Mouse (Mus musculus) embryonic facial prominence, embryonic 13.5 days (tissue): ENCODE measurements around the gene Gm20479. TPM values are rescaled to one million over a fixed set of nuclear protein-coding genes. Genes with fewer than 3 reads are reported as not detected.

ENCODE experiments used
- ATAC-seq: fragments of 200-750 bp; cut with Nextera tagmentation; 2 replicates; pipeline ENCODE4 v1.8.0; 2017; ENCODE audit warnings: low read depth; ENCODE audit not compliant: insufficient number of reproducible peaks, insufficient read depth, low FRiP score, low TSS enrichment
- H3K27ac ChIP-seq: fragments of 300-500 bp; sonication (generic); 2 replicates; pipeline ENCODE4 v1.5.1; 2015; ENCODE audit warnings: moderate library complexity, mild to moderate bottlenecking, inconsistent platforms
- H3K27me3 ChIP-seq: fragments of 300-500 bp; sonication (generic); 2 replicates; pipeline ENCODE4 v1.6.1; 2015; ENCODE audit warnings: mild to moderate bottlenecking, inconsistent platforms
- H3K36me3 ChIP-seq: fragments of 300-500 bp; sonication (generic); 2 replicates; pipeline ENCODE4 v1.6.1; 2015; ENCODE audit warnings: mild to moderate bottlenecking, inconsistent platforms
- H3K4me1 ChIP-seq: fragments of 300-500 bp; sonication (generic); 2 replicates; pipeline ENCODE4 v1.6.1; 2015; ENCODE audit warnings: inconsistent platforms
- H3K4me2 ChIP-seq: fragments of 300-500 bp; sonication (generic); 2 replicates; pipeline ENCODE4 v1.6.1; 2015; ENCODE audit warnings: moderate library complexity, mild to moderate bottlenecking, inconsistent platforms
- H3K4me3 ChIP-seq: fragments of 300-500 bp; sonication (generic); 2 replicates; pipeline ENCODE4 v1.5.1; 2015; ENCODE audit warnings: mild to moderate bottlenecking, inconsistent platforms
- H3K9ac ChIP-seq: fragments of 300-500 bp; sonication (generic); 2 replicates; pipeline ENCODE4 v1.6.1; 2015; ENCODE audit warnings: mild to moderate bottlenecking, inconsistent platforms
- H3K9me3 ChIP-seq: fragments of 300-500 bp; sonication (generic); 2 replicates; pipeline ENCODE4 v1.6.1; 2016; ENCODE audit warnings: inconsistent platforms
- WGBS: fragments of 180-500 bp; shearing (Covaris S2); methylation state at CpG from one replicate; pipeline ENCODE4 v1.1.7; 2015; ENCODE audit warnings: mixed read lengths; 5-methylcytosine and 5-hydroxymethylcytosine counted together
- polyA plus RNA-seq: library from polyadenylated mRNA; unstranded; fragments of >200 nt; fragmentation: Nextera tagmentation; extraction: Ambion mirVana; gene quantifications from 2 replicates; pipeline ENCODE4 v1.2.1, GENCODE M21; 2015

Gene Gm20479
- polyA plus RNA-seq, 1 experiment from 2014 or later = not detected

GRCm38 (mm10) chr7:27384731-27385130 is 27.5 kb upstream of the Gm20479 start:
- no peak overlapping the region for H3K9ac ChIP-seq
- H3K27me3 ChIP-seq = no peaks in the 10 kb centered on the region; the same call in 1 of the 2 replicates
- H3K27ac ChIP-seq = no peak overlapping the region
- no peaks in the 10 kb centered on the region for H3K9me3 ChIP-seq
- H3K4me2 ChIP-seq = no peak overlapping the region
- WGBS = 26% methylated on average over 4 of the region's 4 CpGs
- H3K4me1 ChIP-seq = peaks cover 3% of the 10 kb centered on the region; the same call in 1 of the 2 replicates
- no peaks in the 10 kb centered on the region for H3K36me3 ChIP-seq
- no peak for ATAC-seq
- H3K4me3 ChIP-seq = no peak overlapping the region

GRCm38 (mm10) chr7:27384134-27384533 is 26.9 kb upstream of the Gm20479 start:
- no peaks in the 10 kb centered on the region for H3K9me3 ChIP-seq
- no peak overlapping the region for H3K4me2 ChIP-seq
- no peak for ATAC-seq
- no peak overlapping the region for H3K27ac ChIP-seq
- WGBS = 69% methylated on average over 5 of the region's 5 CpGs
- H3K4me1 ChIP-seq = peaks cover 9% of the 10 kb centered on the region
- H3K4me3 ChIP-seq = no peak overlapping the region
- no peak overlapping the region for H3K9ac ChIP-seq
- H3K27me3 ChIP-seq = no peaks in the 10 kb centered on the region; the same call in 1 of the 2 replicates
- H3K36me3 ChIP-seq = no peaks in the 10 kb centered on the region

DNA sequence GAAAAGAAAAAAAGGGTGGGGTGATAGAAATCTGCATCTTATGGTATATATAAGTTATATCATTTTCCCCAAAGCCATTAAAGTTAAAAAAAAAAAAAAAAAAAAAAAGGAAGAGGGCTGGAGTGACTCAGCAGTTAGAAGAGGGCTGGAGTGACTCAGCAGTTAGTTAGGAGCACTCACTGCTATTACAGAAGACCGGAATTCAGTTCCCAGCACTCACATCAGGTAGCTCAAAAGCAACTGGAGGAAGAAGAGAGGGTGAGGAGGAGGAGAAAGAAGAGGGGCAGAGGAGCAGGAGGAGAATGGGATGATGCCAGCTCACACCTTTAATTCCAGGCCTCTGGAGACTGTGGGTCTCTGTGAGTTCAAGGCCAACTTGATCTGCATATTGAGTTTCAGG is 26.0 kb upstream of the Gm20479 start:
- no peak for ATAC-seq
- Histone ChIP-seq H3K9ac (no peak overlapping the region), H3K4me2 (no peak overlapping the region), H3K36me3 (no peaks in the 10 kb centered on the region), H3K9me3 (no peaks in the 10 kb centered on the region), H3K27me3 (peaks cover 2% of the 10 kb centered on the region; the same call in 1 of the 2 replicates), H3K4me3 (no peak overlapping the region), H3K27ac (no peak overlapping the region), H3K4me1 (peaks cover 16% of the 10 kb centered on the region)
- WGBS = 79% methylated on average over 1 of the region's 1 CpGs

DNA sequence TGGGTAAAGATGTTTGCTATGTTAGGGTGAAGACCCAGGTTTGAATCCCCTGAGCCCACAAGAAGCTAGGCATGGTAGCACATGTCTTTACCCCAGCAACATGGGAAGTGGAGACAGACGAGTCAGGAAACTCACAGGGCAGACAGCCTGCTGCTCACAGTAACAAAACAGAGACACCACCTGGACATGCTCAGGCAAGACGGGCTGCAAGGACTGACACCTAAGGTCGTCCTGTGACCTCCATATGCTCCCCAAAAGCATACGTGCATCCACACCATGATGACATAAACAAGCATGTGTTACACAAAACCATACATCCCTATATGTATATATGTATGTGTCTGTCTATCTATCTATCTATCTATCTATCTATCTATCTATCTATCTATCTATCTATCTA is 24.3 kb upstream of the Gm20479 start:
- WGBS = 53% methylated on average over 4 of the region's 4 CpGs
- no peak for ATAC-seq
- Histone ChIP-seq H3K27me3 (peaks cover 19% of the 10 kb centered on the region), H3K9me3 (no peaks in the 10 kb centered on the region), H3K4me1 (peaks cover 16% of the 10 kb centered on the region), H3K36me3 (no peaks in the 10 kb centered on the region), H3K4me3 (no peak overlapping the region), H3K4me2 (no peak overlapping the region), H3K9ac (no peak overlapping the region), H3K27ac (no peak overlapping the region)

DNA sequence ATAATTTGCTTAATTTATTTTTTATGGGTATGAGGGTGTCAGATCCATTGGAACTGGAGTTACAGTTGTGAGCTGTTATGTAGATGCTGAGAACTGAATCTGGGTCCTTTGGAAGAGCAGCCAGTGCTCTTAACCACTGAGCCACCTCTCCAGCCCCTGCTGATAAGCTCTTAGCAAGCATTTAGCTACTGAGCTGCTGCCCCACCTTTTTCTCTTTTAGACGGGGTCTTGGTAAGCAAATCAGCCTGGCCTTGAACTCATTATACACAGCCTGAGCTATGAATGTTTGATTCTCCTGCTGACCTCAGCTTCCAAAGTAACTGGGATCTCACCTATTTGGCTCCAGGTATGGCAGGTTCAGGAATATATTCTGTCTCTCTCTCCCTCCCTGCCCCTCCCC is 23.8 kb upstream of the Gm20479 start:
- Histone ChIP-seq H3K27me3 (peaks cover 24% of the 10 kb centered on the region), H3K4me2 (no peak overlapping the region), H3K9me3 (no peaks in the 10 kb centered on the region), H3K27ac (no peak overlapping the region), H3K9ac (no peak overlapping the region), H3K4me3 (no peak overlapping the region), H3K4me1 (peaks cover 16% of the 10 kb centered on the region), H3K36me3 (no peaks in the 10 kb centered on the region)
- 24% methylated on average over 1 of the region's 1 CpGs for WGBS
- no peak for ATAC-seq

- 25% methylated on average over 6 of the region's 6 CpGs for WGBS
- no peaks in the 10 kb centered on the region for H3K36me3 ChIP-seq
- H3K27ac ChIP-seq = peak overlapping the region; percentile 68
- H3K4me1 ChIP-seq = peaks cover 20% of the 10 kb centered on the region
- peak overlapping the region; percentile 39; the same call in 1 of the 2 replicates for H3K4me2 ChIP-seq
- no peaks in the 10 kb centered on the region for H3K9me3 ChIP-seq
- no peak for ATAC-seq
- H3K4me3 ChIP-seq = no peak overlapping the region
- H3K27me3 ChIP-seq = peaks cover 35% of the 10 kb centered on the region
- no peak overlapping the region for H3K9ac ChIP-seq
Observed at GRCm38 (mm10) chr7:27379836-27380235, 22.6 kb upstream of the Gm20479 start.

DNA sequence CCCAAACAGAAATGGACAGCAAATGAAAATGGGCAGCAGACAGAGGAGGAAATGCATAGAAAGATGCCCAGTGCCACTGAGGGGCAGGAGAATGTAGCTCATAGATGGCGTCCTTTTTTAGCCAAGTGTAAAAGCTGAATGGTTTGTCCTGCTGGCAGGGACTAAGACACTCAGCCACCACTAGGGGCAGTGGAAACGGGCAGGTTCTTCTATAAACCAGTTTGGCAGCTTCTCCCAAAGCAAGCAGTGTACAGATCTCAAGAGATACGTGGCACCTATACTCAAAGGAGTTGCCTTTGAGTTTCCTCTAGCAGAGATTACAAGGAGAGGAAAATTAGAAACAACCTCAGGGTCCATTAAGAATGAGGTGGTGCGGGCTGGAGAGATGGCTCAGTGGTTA is 21.2 kb upstream of the Gm20479 start:
- no peaks in the 10 kb centered on the region for H3K9me3 ChIP-seq
- no peak overlapping the region for H3K4me2 ChIP-seq
- no peak overlapping the region for H3K9ac ChIP-seq
- H3K4me3 ChIP-seq = no peak overlapping the region
- H3K4me1 ChIP-seq = peaks cover 18% of the 10 kb centered on the region
- H3K27ac ChIP-seq = no peak overlapping the region
- peaks cover 48% of the 10 kb centered on the region for H3K27me3 ChIP-seq
- no peaks in the 10 kb centered on the region for H3K36me3 ChIP-seq
- ATAC-seq = no peak
- WGBS = 12% methylated on average over 4 of the region's 4 CpGs

- peak overlapping the region; percentile 46 for H3K4me2 ChIP-seq
- peak overlapping the region; percentile 26 for H3K4me3 ChIP-seq
- 0 out of 2 replicates have a peak, but pooled peaks cover 2% of the 10 kb centered on the region for H3K9me3 ChIP-seq
- H3K9ac ChIP-seq = peak overlapping the region; percentile 46
- H3K27me3 ChIP-seq = peaks cover 79% of the 10 kb centered on the region
- no peaks in the 10 kb centered on the region for H3K36me3 ChIP-seq
- peaks cover 22% of the 10 kb centered on the region for H3K4me1 ChIP-seq
- 1% methylated on average over 22 of the region's 22 CpGs for WGBS
- ATAC-seq = no peak
- no peak overlapping the region for H3K27ac ChIP-seq
Observed at GRCm38 (mm10) chr7:27375274-27375673, 18.1 kb upstream of the Gm20479 start.

DNA sequence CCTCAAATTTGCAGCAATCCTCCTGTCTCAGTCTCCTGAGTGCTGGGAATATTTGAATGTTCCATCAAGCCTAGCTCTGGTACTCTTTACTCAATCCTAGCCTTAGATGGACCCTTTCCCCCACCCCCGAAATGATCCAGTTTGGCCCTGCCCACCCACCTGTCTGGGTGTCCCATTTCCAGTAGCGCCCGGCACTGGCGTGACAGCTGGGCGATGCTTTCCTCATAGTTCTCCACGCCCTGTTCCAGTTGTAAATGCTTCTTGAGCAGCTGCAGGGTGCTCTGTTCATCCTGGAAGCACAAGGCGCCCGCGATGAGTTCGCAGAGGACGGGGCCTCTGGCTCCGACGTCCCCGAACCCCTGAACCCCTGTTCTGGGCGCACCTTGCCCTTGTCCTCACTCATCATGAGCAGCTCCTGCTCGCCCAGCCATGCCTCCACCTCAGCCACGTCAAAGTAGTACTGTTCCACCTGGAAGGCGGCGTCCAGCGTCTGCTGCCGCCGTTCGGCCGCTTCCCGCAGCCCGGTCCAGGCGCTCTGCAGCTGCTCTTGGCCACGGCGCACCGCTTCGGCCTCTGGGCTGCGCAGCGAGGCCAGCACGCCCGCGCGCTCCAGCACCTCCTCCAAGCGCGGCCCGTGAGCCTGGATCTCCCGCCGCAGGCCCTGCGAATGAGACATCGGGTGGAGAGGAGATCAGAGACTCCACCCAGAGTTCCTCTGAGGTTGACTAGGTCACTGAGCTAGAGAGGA is 14.7 kb upstream of the Gm20479 start:
- peaks cover 8% of the 10 kb centered on the region; the same call in 1 of the 2 replicates for H3K9me3 ChIP-seq
- ATAC-seq = no peak

DNA sequence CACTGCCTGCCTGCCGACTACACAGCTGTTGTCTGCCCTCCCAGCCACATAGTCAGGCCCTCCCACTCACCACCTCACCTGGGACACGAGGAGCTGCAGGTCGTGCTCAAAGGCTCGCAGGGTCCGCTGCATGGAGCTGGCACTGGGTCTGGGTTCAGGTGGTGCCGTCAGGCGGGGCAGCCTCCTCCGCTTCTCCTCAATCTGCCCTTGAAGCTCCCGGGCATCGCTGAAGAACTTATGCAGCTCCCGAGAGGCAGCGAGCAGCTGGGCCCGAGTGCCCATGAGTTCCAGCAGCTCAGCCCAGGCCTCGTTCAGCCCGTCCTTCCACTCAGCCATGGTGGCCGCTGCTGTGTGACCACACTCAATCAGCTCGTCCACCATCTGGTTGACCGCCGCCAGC is 11.9 kb upstream of the Gm20479 start:
- no peak for ATAC-seq
- peaks cover 8% of the 10 kb centered on the region; the same call in 1 of the 2 replicates for H3K9me3 ChIP-seq
- no peak overlapping the region for H3K27ac ChIP-seq
- H3K27me3 ChIP-seq = peaks cover 100% of the 10 kb centered on the region
- H3K9ac ChIP-seq = no peak overlapping the region
- 85% methylated on average over 19 of the region's 19 CpGs for WGBS
- H3K36me3 ChIP-seq = 0 out of 2 replicates have a peak, but pooled peaks cover 2% of the 10 kb centered on the region
- peaks cover 23% of the 10 kb centered on the region for H3K4me1 ChIP-seq
- no peak overlapping the region for H3K4me3 ChIP-seq
- no peak overlapping the region for H3K4me2 ChIP-seq

More for the DNA sequence above, 14.7 kb upstream of the Gm20479 start:
- Histone ChIP-seq H3K9ac (peak overlapping the region; percentile 55; the same call in 1 of the 2 replicates), H3K4me2 (peak overlapping the region; percentile 49), H3K4me3 (peak overlapping the region; percentile 29), H3K27ac (no peak overlapping the region), H3K36me3 (0 out of 2 replicates have a peak, but pooled peaks cover 2% of the 10 kb centered on the region), H3K27me3 (peaks cover 98% of the 10 kb centered on the region), H3K4me1 (peaks cover 17% of the 10 kb centered on the region)
- 5% methylated on average over 44 of the region's 44 CpGs for WGBS

DNA sequence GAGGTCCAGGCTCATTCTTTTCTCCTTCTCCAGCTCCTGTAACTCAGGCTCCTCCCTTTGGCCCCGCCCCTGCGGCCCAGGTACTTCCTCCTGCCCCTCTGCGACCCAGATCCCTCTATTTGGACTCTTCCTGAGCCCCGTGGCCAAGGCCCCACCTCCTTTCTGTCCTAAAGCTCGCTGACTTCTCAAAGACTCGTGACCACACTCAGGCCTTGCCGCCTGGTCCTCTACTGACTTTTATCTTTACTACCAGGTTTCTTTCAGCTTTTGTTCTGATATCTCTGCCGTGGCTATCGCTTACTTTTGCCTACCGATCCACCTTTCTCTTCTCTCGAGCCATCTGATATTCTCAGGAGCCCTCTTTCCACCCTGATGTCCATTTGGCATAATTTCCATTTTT is 10.8 kb upstream of the Gm20479 start:
- WGBS = 17% methylated on average over 11 of the region's 11 CpGs
- peak overlapping the region; percentile 51 for H3K4me2 ChIP-seq

More for the DNA sequence above, 10.8 kb upstream of the Gm20479 start:
- Histone ChIP-seq H3K4me3 (peak overlapping the region; percentile 27; the same call in 1 of the 2 replicates), H3K27me3 (peaks cover 100% of the 10 kb centered on the region), H3K36me3 (0 out of 2 replicates have a peak, but pooled peaks cover 2% of the 10 kb centered on the region), H3K9ac (peak overlapping the region; percentile 55; the same call in 1 of the 2 replicates), H3K27ac (no peak overlapping the region), H3K4me1 (peaks cover 26% of the 10 kb centered on the region), H3K9me3 (peaks cover 8% of the 10 kb centered on the region; the same call in 1 of the 2 replicates)
- ATAC-seq = no peak
